Mouse (Mus musculus) erythroblast, embryonic 14.5 days (primary cell): Measurements from ENCODE around the gene Pigc. TPM values are rescaled to one million over a fixed set of nuclear protein-coding genes. Genes with fewer than 3 reads are reported as not detected.

ENCODE experiments used
- H3K27me3 ChIP-seq: 2 replicates; pipeline ENCODE4 v1.6.1; 2012; ENCODE audit warnings: inconsistent platforms; ENCODE audit not compliant: control insufficient read depth
- H3K36me3 ChIP-seq: 2 replicates; pipeline ENCODE4 v1.6.1; 2012; ENCODE audit warnings: mild to moderate bottlenecking, inconsistent platforms; ENCODE audit not compliant: control insufficient read depth
- H3K4me1 ChIP-seq: 2 replicates; pipeline ENCODE4 v1.6.1; 2012; ENCODE audit warnings: inconsistent platforms; ENCODE audit not compliant: control insufficient read depth
- H3K4me3 ChIP-seq: replicated peaks from 2 replicates; pipeline ENCODE3; 2012; ENCODE audit warnings: moderate library complexity, mild to moderate bottlenecking, inconsistent platforms
- H3K9me3 ChIP-seq: 2 replicates; pipeline ENCODE4 v1.6.1; 2012; ENCODE audit warnings: low read length, inconsistent platforms, mixed read lengths; ENCODE audit not compliant: control insufficient read depth
- GATA1 ChIP-seq: IDR thresholded peaks from 2 replicates; pipeline ENCODE4 v1.6.1; 2012; ENCODE audit warnings: low read length, inconsistent platforms, mixed read lengths
- TAL1 ChIP-seq: IDR thresholded peaks from 3 replicates; pipeline ENCODE4 v1.6.1; 2012; ENCODE audit warnings: low read length, inconsistent platforms, mixed read lengths
- polyA plus RNA-seq: library from polyadenylated mRNA; stranded (reverse); fragments of >175 nt; gene quantifications from 2 replicates; pipeline ENCODE4 v1.2.3, GENCODE M21; 2012

The Pigc gene
- polyA plus RNA-seq, 1 experiment: 0.21 TPM

- no peak for TF ChIP-seq TAL1
- no peak for TF ChIP-seq GATA1
- Histone ChIP-seq H3K4me1 (no peaks in the 10 kb centered on the region), H3K9me3 (no peaks in the 10 kb centered on the region), H3K27me3 (no peaks in the 10 kb centered on the region), H3K4me3 (no peak overlapping the region), H3K36me3 (no peaks in the 10 kb centered on the region)
These were observed 15.1 kb downstream of the Pigc start for GRCm38 (mm10) chr1:161983979-161984566.

GRCm38 (mm10) chr1:161990684-161991578 is 21.9 kb downstream of the Pigc start:
- no peaks in the 10 kb centered on the region for H3K9me3 ChIP-seq
- H3K4me3 ChIP-seq: no peak overlapping the region
- no peaks in the 10 kb centered on the region for H3K27me3 ChIP-seq
- H3K4me1 ChIP-seq: no peaks in the 10 kb centered on the region
- no peaks in the 10 kb centered on the region for H3K36me3 ChIP-seq
- no peak for TF ChIP-seq TAL1
- TF ChIP-seq GATA1: no peak

- Histone ChIP-seq H3K27me3 (no peaks in the 10 kb centered on the region), H3K9me3 (no peaks in the 10 kb centered on the region), H3K4me1 (no peaks in the 10 kb centered on the region), H3K36me3 (no peaks in the 10 kb centered on the region), H3K4me3 (no peak overlapping the region)
- TF ChIP-seq TAL1 (no peak), GATA1 (no peak)
These were observed 22.9 kb downstream of the Pigc start for GRCm38 (mm10) chr1:161991846-161992245.

GRCm38 (mm10) chr1:161992389-161992788 is 23.4 kb downstream of the Pigc start:
- H3K4me1 ChIP-seq: no peaks in the 10 kb centered on the region
- no peak overlapping the region for H3K4me3 ChIP-seq
- H3K27me3 ChIP-seq: no peaks in the 10 kb centered on the region
- TF ChIP-seq GATA1: no peak
- TF ChIP-seq TAL1: no peak
- H3K9me3 ChIP-seq: no peaks in the 10 kb centered on the region
- H3K36me3 ChIP-seq: no peaks in the 10 kb centered on the region

DNA sequence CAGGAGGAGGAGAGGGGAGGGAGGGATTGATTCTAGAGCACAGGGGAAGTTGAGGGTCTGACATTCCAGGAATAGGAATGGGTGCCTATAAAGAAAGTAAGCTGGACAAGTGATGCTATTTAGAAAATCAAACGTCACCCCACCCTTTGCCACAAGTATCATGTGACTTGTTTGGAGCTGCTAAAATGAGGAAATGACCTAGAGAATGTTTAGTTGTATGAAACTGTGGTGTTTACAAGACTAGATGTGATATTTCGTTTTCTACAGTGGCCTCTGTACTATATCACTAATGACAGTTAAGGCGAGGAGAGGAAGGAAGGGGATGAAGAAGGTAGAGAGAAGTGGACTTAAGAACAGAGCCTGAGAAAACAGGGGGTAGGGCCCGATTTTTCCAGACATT is 29.8 kb downstream of the Pigc start:
- no peak overlapping the region for H3K4me3 ChIP-seq
- no peaks in the 10 kb centered on the region for H3K4me1 ChIP-seq
- TF ChIP-seq TAL1 (no peak), GATA1 (no peak)
- H3K9me3 ChIP-seq: no peaks in the 10 kb centered on the region
- H3K27me3 ChIP-seq: no peaks in the 10 kb centered on the region
- H3K36me3 ChIP-seq: no peaks in the 10 kb centered on the region

GRCm38 (mm10) chr1:161999338-161999737 is 30.4 kb downstream of the Pigc start:
- TF ChIP-seq TAL1 (no peak), GATA1 (no peak)
- no peak overlapping the region for H3K4me3 ChIP-seq

DNA sequence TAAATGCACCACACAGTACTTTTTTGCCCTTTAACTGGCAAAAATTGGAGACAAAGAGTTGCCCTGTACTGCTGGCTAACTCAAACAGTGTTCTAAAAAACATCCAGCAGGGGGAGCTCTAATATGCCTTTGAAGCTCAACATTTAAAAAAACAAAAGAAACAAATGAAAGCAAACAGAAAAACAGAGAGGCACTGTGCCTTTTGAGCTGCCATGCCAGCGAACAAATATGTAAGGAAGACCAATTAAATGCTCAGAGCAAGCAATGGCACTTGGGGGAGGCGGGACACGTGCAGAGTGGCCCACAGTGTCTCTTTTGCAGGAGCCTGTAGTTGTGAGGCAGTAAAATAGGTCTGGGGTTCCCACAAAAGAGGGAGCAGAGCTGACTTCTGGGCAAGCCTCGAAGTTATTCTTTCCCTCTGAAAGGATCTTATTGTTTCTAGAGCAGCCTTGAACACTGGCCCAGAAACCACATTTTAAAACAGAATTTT is 30.9 kb downstream of the Pigc start:
- H3K27me3 ChIP-seq: no peaks in the 10 kb centered on the region
- no peaks in the 10 kb centered on the region for H3K36me3 ChIP-seq
- TF ChIP-seq TAL1 (no peak), GATA1 (no peak)
- H3K9me3 ChIP-seq: no peaks in the 10 kb centered on the region
- no peak overlapping the region for H3K4me3 ChIP-seq
- no peaks in the 10 kb centered on the region for H3K4me1 ChIP-seq

More at GRCm38 (mm10) chr1:161999338-161999737, 30.4 kb downstream of the Pigc start:
- Histone ChIP-seq H3K9me3 (no peaks in the 10 kb centered on the region), H3K4me1 (no peaks in the 10 kb centered on the region), H3K27me3 (no peaks in the 10 kb centered on the region), H3K36me3 (no peaks in the 10 kb centered on the region)

DNA sequence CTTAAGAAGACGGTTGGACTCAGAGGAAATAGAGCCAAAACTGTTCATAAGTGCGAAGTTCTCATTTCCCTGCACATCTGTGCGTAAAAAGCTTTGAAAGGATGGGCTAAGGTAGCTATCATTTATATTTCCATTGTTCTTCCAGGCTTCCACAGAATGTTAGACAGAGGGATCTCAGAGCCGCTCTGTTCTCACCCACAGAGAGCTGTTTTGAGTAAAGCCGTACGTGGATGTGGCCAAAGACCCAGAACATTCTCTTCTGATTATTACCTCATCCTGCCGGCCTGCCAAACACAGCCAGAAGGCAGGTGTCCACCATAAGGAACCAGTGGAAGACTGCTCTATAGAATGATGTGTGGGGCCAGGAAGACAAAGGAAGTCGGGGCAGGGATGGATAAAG is 32.3 kb downstream of the Pigc start:
- TF ChIP-seq TAL1 (no peak), GATA1 (no peak)

More for the DNA sequence above, 32.3 kb downstream of the Pigc start:
- Histone ChIP-seq H3K36me3 (no peaks in the 10 kb centered on the region), H3K27me3 (no peaks in the 10 kb centered on the region), H3K9me3 (no peaks in the 10 kb centered on the region), H3K4me3 (no peak overlapping the region), H3K4me1 (no peaks in the 10 kb centered on the region)
